Mouse (Mus musculus): Measurements from ENCODE around the gene Dennd1c. TPM values are rescaled to one million over a fixed set of nuclear protein-coding genes. Genes with fewer than 3 reads are reported as not detected.

Dennd1c gene
- polyA plus RNA-seq (2016; fragmentation: Nextera tagmentation; extraction: Ambion mirVana) = 5.2 and 5.9 TPM in 2 replicates

DNA sequence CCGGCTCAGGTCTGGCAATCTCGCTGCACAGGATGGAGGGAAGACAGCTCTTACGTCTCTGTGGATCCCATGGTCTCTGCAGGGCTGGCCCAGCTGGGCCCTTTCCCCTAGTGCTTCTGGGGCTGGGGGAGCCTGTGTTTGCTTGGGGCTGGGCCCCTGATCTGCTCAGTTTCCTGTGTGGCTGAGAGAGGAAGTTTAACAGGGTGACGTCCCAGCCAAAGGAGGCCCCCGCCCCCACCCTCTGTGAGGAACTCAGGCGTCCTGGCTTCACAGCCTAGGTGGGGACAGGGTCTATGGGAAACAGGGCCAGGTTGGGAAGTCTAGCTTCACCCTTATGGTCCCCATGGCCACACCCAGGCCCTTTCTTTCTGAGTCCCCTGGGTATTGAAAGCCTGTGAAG lies at the start of gene Dennd1c:
Dennd1c (minus strand) TSS at position 179 of the 400 bp plus-strand sequence.
- WGBS = 52% methylated on average over 6 of the region's 6 CpGs
- H3K27me3 ChIP-seq = 0 out of 2 replicates have a peak, but pooled peaks cover 5% of the 10 kb centered on the region
- H3K4me2 ChIP-seq = no peak within 1 kb of the TSS
- no peak within 1 kb of the TSS for H3K27ac ChIP-seq
- H3K4me1 ChIP-seq = no peaks in the 10 kb centered on the region
- no peak within 1 kb of the TSS for H3K9ac ChIP-seq
- peaks cover 23% of the 10 kb centered on the region for H3K36me3 ChIP-seq (replicated peaks)
- no peak within 1 kb of the TSS for H3K4me3 ChIP-seq (replicated peaks)
- ATAC-seq (ENCODE audit: low FRiP score) = no peak
- H3K9me3 ChIP-seq = no peaks in the 10 kb centered on the region

GRCm38 (mm10) chr17:57125853-57126622 lies 47.7 kb upstream of the Dennd1c start:
- Histone ChIP-seq H3K27me3 (no peaks in the 10 kb centered on the region), H3K4me3 (replicated peaks) (no peak overlapping the region), H3K4me1 (no peaks in the 10 kb centered on the region), H3K9ac (no peak overlapping the region), H3K27ac (no peak overlapping the region), H3K4me2 (no peak overlapping the region), H3K9me3 (no peaks in the 10 kb centered on the region), H3K36me3 (replicated peaks) (no peaks in the 10 kb centered on the region)
- ATAC-seq (ENCODE audit: low FRiP score) = no peak
- WGBS = 66% methylated on average over 3 of the region's 3 CpGs

DNA sequence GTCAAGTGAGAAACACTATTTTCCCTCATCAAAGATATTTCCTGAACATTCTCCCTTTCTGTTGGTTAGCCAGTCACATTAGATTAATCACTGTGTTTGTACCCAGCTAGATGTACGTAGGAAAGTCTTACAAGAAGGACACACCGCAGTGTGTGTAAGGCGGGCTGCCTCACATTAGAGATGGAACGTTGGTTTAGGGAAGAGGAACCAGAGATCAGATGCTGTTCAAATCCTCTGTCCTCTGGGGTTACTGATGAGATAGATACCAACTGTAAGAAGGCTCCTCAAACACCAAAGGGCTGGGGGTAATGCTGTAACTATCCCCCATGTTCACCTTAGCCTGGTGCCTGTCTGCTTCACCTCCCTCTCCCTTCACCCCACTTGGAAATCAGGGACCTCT lies 46.5 kb upstream of the Dennd1c start:
- no peak for ATAC-seq (ENCODE audit: low FRiP score)
- H3K9ac ChIP-seq = no peak overlapping the region
- no peak overlapping the region for H3K27ac ChIP-seq
- H3K9me3 ChIP-seq = no peaks in the 10 kb centered on the region
- H3K27me3 ChIP-seq = no peaks in the 10 kb centered on the region
- no peaks in the 10 kb centered on the region for H3K36me3 ChIP-seq (replicated peaks)
- 87% methylated on average over 4 of the region's 4 CpGs for WGBS
- no peaks in the 10 kb centered on the region for H3K4me1 ChIP-seq
- no peak overlapping the region for H3K4me3 ChIP-seq (replicated peaks)
- no peak overlapping the region for H3K4me2 ChIP-seq

- Histone ChIP-seq H3K4me2 (no peak overlapping the region), H3K36me3 (replicated peaks) (no peaks in the 10 kb centered on the region), H3K4me3 (replicated peaks) (no peak overlapping the region), H3K4me1 (peaks cover 5% of the 10 kb centered on the region; the same call in 1 of the 2 replicates), H3K9ac (no peak overlapping the region), H3K27ac (no peak overlapping the region), H3K9me3 (no peaks in the 10 kb centered on the region), H3K27me3 (no peaks in the 10 kb centered on the region)
- ATAC-seq (ENCODE audit: low FRiP score) = no peak
- 88% methylated on average over 11 of the region's 11 CpGs for WGBS
Measured at GRCm38 (mm10) chr17:57123192-57124118, 45.1 kb upstream of the Dennd1c start.

DNA sequence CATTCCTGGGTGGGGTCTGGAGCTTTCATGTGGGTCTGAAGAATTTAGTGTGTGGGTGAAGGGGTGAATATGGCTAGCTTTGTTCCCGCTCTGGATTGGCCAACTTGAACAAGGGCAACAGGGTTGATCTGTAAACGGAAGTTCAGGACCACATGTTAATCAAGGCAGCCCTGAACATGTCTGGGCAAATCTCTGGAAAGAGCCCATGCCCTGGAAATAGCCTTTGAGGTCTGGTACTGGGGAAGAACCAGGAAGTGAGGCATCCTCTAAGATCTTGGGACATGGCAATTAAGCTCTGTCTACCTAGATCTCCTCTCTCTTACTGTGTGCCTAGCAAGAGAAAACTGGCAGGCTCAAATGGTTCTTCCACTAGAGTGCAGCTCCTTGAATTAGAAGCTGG lies 43.5 kb upstream of the Dennd1c start:
- H3K4me3 ChIP-seq (replicated peaks) = no peak overlapping the region
- H3K9me3 ChIP-seq = no peaks in the 10 kb centered on the region
- no peak for ATAC-seq (ENCODE audit: low FRiP score)
- H3K27ac ChIP-seq = no peak overlapping the region
- peaks cover 5% of the 10 kb centered on the region; the same call in 1 of the 2 replicates for H3K4me1 ChIP-seq
- H3K9ac ChIP-seq = no peak overlapping the region
- 90% methylated on average over 2 of the region's 2 CpGs for WGBS
- no peaks in the 10 kb centered on the region; the same call in 1 of the 2 replicates for H3K27me3 ChIP-seq
- H3K36me3 ChIP-seq (replicated peaks) = no peaks in the 10 kb centered on the region
- no peak overlapping the region for H3K4me2 ChIP-seq

GRCm38 (mm10) chr17:57118524-57119349 lies 40.4 kb upstream of the Dennd1c start:
- peak; percentile 91 for ATAC-seq (ENCODE audit: low FRiP score)

GRCm38 (mm10) chr17:57116801-57117200 lies 38.5 kb upstream of the Dennd1c start:
- H3K4me3 ChIP-seq (replicated peaks) = no peak overlapping the region
- H3K9ac ChIP-seq = no peak overlapping the region
- no peaks in the 10 kb centered on the region; the same call in 1 of the 2 replicates for H3K27me3 ChIP-seq
- 78% methylated on average over 2 of the region's 2 CpGs for WGBS
- H3K4me1 ChIP-seq = peaks cover 5% of the 10 kb centered on the region; the same call in 1 of the 2 replicates
- no peak for ATAC-seq (ENCODE audit: low FRiP score)
- H3K9me3 ChIP-seq = no peaks in the 10 kb centered on the region
- no peak overlapping the region for H3K4me2 ChIP-seq
- H3K36me3 ChIP-seq (replicated peaks) = no peaks in the 10 kb centered on the region
- no peak overlapping the region for H3K27ac ChIP-seq

More at GRCm38 (mm10) chr17:57118524-57119349, 40.4 kb upstream of the Dennd1c start:
- 2% methylated on average over 11 of the region's 11 CpGs for WGBS
- no peaks in the 10 kb centered on the region; the same call in 1 of the 2 replicates for H3K27me3 ChIP-seq
- H3K4me3 ChIP-seq (replicated peaks) = no peak overlapping the region
- H3K9me3 ChIP-seq = no peaks in the 10 kb centered on the region
- peak overlapping the region; percentile 24 for H3K4me2 ChIP-seq
- H3K4me1 ChIP-seq = peaks cover 5% of the 10 kb centered on the region; the same call in 1 of the 2 replicates
- no peak overlapping the region for H3K9ac ChIP-seq
- no peak overlapping the region for H3K27ac ChIP-seq
- no peaks in the 10 kb centered on the region for H3K36me3 ChIP-seq (replicated peaks)

DNA sequence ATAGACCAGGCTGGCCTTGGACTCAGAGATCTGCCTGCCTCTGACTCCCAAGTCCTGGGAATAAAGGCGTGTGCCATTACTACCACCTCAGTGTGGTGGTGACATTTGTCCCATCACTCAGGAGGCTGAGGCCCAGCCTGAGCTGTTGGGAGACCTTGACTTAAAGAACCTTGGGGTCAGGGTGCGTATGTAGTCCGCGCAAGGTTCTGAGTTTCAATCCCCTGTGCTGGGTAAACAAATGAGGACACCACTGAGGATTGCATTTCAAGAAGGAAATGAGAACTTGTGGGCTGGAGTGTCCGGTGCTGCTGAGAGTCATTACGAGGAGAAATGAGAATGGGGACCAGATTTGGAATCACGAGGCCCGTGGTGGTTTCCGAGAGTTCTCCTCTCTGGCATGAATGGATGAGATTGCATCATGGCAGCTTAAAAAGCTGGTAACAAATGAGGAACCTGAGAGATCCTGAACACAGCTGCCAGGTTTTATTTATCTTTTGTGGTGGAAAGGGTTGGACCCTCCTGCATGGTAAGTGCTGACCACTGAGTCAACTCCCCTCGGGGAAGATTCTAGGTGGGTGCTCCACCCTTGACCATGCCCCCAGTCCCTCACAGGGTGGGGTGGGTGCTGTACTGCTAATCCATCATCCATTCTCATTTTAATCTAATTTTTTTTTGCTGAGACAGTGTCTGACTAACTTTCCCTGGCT lies 34.6 kb upstream of the Dennd1c start:
- ATAC-seq (ENCODE audit: low FRiP score) = no peak
- 85% methylated on average over 10 of the region's 10 CpGs for WGBS
- Histone ChIP-seq H3K36me3 (replicated peaks) (no peaks in the 10 kb centered on the region), H3K4me3 (replicated peaks) (no peak overlapping the region), H3K4me1 (0 out of 2 replicates have a peak, but pooled peaks cover under 1% of the 10 kb centered on the region), H3K9me3 (no peaks in the 10 kb centered on the region), H3K27me3 (no peaks in the 10 kb centered on the region; the same call in 1 of the 2 replicates), H3K4me2 (no peak overlapping the region), H3K27ac (no peak overlapping the region), H3K9ac (no peak overlapping the region)

DNA sequence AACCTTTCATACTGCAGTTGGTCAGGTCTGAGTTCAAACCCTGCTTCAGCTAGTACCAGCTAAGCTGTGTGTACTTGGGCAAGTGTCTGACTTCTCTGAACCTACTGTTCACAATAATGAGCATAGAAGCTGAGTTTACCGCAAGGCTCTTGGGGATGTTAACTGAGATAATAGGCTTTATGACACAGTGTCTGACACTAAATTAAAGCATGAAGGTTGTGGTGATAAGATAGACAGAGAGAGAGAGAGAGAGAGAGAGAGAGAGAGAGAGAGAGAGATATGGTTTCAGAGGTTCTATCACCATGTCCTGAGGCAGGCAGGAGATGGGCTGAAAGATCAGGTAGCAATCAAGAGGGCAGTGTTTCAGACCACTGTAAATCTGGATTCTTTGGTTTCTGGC lies 31.7 kb upstream of the Dennd1c start:
- H3K4me1 ChIP-seq = peaks cover 22% of the 10 kb centered on the region
- H3K36me3 ChIP-seq (replicated peaks) = no peaks in the 10 kb centered on the region
- H3K4me2 ChIP-seq = no peak overlapping the region
- no peak overlapping the region for H3K9ac ChIP-seq
- no peaks in the 10 kb centered on the region for H3K9me3 ChIP-seq
- WGBS = 95% methylated on average over 1 of the region's 1 CpGs
- H3K27me3 ChIP-seq = no peaks in the 10 kb centered on the region
- no peak for ATAC-seq (ENCODE audit: low FRiP score)
- no peak overlapping the region for H3K4me3 ChIP-seq (replicated peaks)
- no peak overlapping the region for H3K27ac ChIP-seq

DNA sequence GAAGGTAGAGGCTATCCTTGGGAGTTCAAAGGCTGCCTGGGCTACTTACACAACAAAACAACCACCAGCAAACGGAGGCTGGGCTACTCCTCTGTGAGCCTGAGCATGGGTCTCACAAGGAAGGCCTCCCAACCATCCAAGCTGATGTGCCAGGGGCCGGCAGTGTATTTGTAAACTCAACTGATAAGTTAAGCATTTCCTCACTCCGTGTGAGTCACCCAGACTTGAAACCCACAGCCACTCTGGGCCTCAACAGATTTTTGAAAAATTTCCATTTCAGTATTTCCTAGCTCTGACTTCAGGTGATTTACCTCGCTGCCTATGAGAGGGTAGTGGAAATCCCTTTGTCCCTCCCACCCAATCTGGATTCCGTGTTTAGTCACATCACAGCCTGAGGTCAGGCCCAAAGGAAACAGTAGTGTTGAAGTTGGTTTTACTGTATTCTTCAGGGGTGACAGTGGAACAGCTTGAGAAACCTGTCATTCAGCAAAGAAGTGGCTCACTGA lies 30.4 kb upstream of the Dennd1c start:
- Histone ChIP-seq H3K4me3 (replicated peaks) (no peak overlapping the region), H3K27me3 (no peaks in the 10 kb centered on the region), H3K4me2 (no peak overlapping the region), H3K27ac (no peak overlapping the region), H3K4me1 (peaks cover 29% of the 10 kb centered on the region), H3K36me3 (replicated peaks) (no peaks in the 10 kb centered on the region), H3K9ac (no peak overlapping the region), H3K9me3 (no peaks in the 10 kb centered on the region)
- WGBS = 60% methylated on average over 5 of the region's 5 CpGs
- no peak for ATAC-seq (ENCODE audit: low FRiP score)

DNA sequence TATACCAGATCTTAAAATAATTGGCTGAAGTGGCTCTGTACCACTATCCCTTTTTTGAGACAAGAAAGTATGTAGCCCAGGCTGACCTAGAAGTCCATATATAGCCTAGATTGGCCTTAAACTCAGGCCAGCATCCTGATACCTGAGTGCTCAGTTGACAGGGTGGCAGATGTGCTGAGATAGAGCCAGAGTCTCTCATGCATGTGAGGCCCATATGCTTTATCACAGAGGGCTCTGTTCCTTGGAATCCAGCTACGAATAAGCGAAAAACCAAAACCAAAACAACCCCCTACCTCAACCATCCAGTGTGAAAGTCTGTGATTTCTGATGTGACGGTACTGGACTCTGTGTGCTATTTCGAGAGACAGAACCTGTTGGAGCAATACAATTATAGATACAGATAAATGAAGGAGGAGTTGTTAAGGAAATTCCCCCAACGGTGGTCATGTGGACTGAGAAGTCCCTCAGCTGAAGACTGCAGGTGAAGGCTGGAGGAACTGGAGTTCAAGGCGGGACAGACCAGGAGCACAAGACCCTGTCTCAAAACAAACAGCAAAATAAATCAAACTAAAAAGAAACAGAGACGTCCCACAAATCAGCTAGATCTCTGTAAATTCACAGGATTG lies 29.8 kb upstream of the Dennd1c start:
- ATAC-seq (ENCODE audit: low FRiP score) = no peak
- no peak overlapping the region for H3K4me3 ChIP-seq (replicated peaks)
- H3K9me3 ChIP-seq = no peaks in the 10 kb centered on the region
- 85% methylated on average over 7 of the region's 7 CpGs for WGBS
- no peaks in the 10 kb centered on the region for H3K36me3 ChIP-seq (replicated peaks)
- peaks cover 29% of the 10 kb centered on the region for H3K4me1 ChIP-seq
- H3K9ac ChIP-seq = no peak overlapping the region
- H3K4me2 ChIP-seq = no peak overlapping the region
- H3K27me3 ChIP-seq = no peaks in the 10 kb centered on the region
- no peak overlapping the region for H3K27ac ChIP-seq
